Comparison of ENCODE assay signal across 10 mouse cellular contexts in genomic region chr7:138176026-138176425, GRCm38 (mm10).
A peak's percentile ranks its signal among the peaks of the same experiment; 100 is the strongest.
DNase-seq lines count a peak whose midpoint lies in the region; ATAC-seq and TF ChIP-seq lines count a peak whose summit lies in the region.
"Had no signal": no experiment of that assay in that cellular context is flagged by ENCODE, and none has a peak within 500 bp of the region (broad histone marks: within the 10 kb centered on the region; RNA-seq: fewer than 3 reads in every experiment).

No protein-coding gene starts in this region.

- no peak for TF ChIP-seq CTCF in brain, embryonic 14.5 days (IDR thresholded peaks at IDR 0.05; ENCODE audit: borderline replicate concordance, extremely low read depth, insufficient read depth, insufficient read length)

- H3K27ac ChIP-seq in heart, embryonic 12.5 days (ENCODE audit: poor library complexity, severe bottlenecking), result no peak overlapping the region
- no peak overlapping the region for H3K27ac ChIP-seq in intestine, embryonic 15.5 days
- H3K27ac ChIP-seq: stomach, embryonic 15.5 days had no signal

- no peaks in the 10 kb centered on the region for H3K27me3 ChIP-seq in heart, embryonic 12.5 days (replicated peaks)
- no peaks in the 10 kb centered on the region for H3K27me3 ChIP-seq in intestine, embryonic 15.5 days (replicated peaks)
- H3K27me3 ChIP-seq: stomach, embryonic 15.5 days had no signal

- no peaks in the 10 kb centered on the region for H3K4me1 ChIP-seq in heart, embryonic 12.5 days (replicated peaks)
- no peaks in the 10 kb centered on the region for H3K4me1 ChIP-seq in intestine, embryonic 15.5 days (replicated peaks)
- H3K4me1 ChIP-seq: stomach, embryonic 15.5 days had no signal

- no peak overlapping the region for H3K4me3 ChIP-seq in heart, embryonic 12.5 days
- H3K4me3 ChIP-seq in intestine, embryonic 15.5 days (replicated peaks), result no peak overlapping the region
- H3K4me3 ChIP-seq: stomach, embryonic 15.5 days had no signal

- H3K36me3 ChIP-seq in heart, embryonic 12.5 days, result no peaks in the 10 kb centered on the region
- no peaks in the 10 kb centered on the region for H3K36me3 ChIP-seq in intestine, embryonic 15.5 days
- H3K36me3 ChIP-seq: G1E; stomach, embryonic 15.5 days had no signal

- intact Hi-C loops in left cerebral cortex, postnatal 4 days (cut with DNase I), result no loop called here

- peak; percentile 91 for DNase-seq in heart, adult 11 months
- peak; percentile 2 for DNase-seq in 3T3-L1 (ENCODE audit: low read depth, low spot score)
- DNase-seq in brain, embryonic 14.5 days (ENCODE audit: low read depth), result peak; percentile 58
- peak; percentile 39 for DNase-seq in left cerebral cortex, postnatal 4 days
- no peak for DNase-seq in spleen, adult 18-20 months

- ATAC-seq in heart, embryonic 12.5 days (ENCODE audit: insufficient number of reproducible peaks, low FRiP score), result no peak
- no peak for ATAC-seq in intestine, embryonic 15.5 days
- no peak for ATAC-seq in cerebellum, adult (ENCODE audit: insufficient number of reproducible peaks, low FRiP score, low TSS enrichment)

- H3K4me2 ChIP-seq in heart, embryonic 12.5 days, result no peak overlapping the region
- no peak overlapping the region for H3K4me2 ChIP-seq in intestine, embryonic 15.5 days (replicated peaks)
- H3K4me2 ChIP-seq: stomach, embryonic 15.5 days had no signal

- H3K9ac ChIP-seq in heart, embryonic 12.5 days, result no peak overlapping the region
- no peak overlapping the region for H3K9ac ChIP-seq in intestine, embryonic 15.5 days
- H3K9ac ChIP-seq: stomach, embryonic 15.5 days had no signal

- 0 out of 2 replicates have a peak, but pooled peaks cover 2% of the 10 kb centered on the region for H3K9me3 ChIP-seq in heart, embryonic 12.5 days (replicated peaks)
- no peaks in the 10 kb centered on the region for H3K9me3 ChIP-seq in intestine, embryonic 15.5 days
- H3K9me3 ChIP-seq: stomach, embryonic 15.5 days had no signal

- no peak for TF ChIP-seq POLR2A in brain, embryonic 14.5 days (IDR thresholded peaks at IDR 0.05; ENCODE audit: borderline replicate concordance, extremely low read depth, insufficient read depth, insufficient read length, poor library complexity, severe bottlenecking)

- 46% methylated on average over 2 of the region's 2 CpGs for WGBS in heart, embryonic 12.5 days
- 47% methylated on average over 2 of the region's 2 CpGs for whole genome bisulfite sequencing in intestine, embryonic 15.5 days

Comparison
In these comparisons a context has a peak if more than half of its experiments do, and no peak if none do; other contexts are left out.
1. DNase-seq: peak in heart, adult 11 months (single experiment), 3T3-L1 (single experiment), brain, embryonic 14.5 days (single experiment) and left cerebral cortex, postnatal 4 days (single experiment); none in spleen, adult 18-20 months (0 of 2).